Mouse (Mus musculus) midbrain, embryonic 14.5 days (tissue): ENCODE data around the gene Plod2. TPM values are rescaled to one million over a fixed set of nuclear protein-coding genes. Genes with fewer than 3 reads are reported as not detected.

Experiments used
- ATAC-seq: fragments of 200-750 bp; cut with Nextera tagmentation; 2 replicates; pipeline ENCODE4 v1.8.0; 2017; ENCODE audit warnings: moderate number of reproducible peaks, moderate library complexity; ENCODE audit not compliant: low FRiP score, low TSS enrichment
- DNase-seq: peaks from one replicate; pipeline ENCODE4 v3.0.0-alpha.2; 2015
- H3K27ac ChIP-seq: fragments of 300-500 bp; sonication (generic); replicated peaks from 2 replicates; pipeline ENCODE4 v1.5.1; 2014; ENCODE audit warnings: mild to moderate bottlenecking, low read depth, low read length, moderate library complexity
- H3K27me3 ChIP-seq: fragments of 300-500 bp; sonication (generic); 2 replicates; pipeline ENCODE4 v1.6.1; 2014; ENCODE audit warnings: low read length, control low read depth, mixed read lengths; ENCODE audit not compliant: control insufficient read depth, insufficient read depth
- H3K36me3 ChIP-seq: fragments of 300-500 bp; sonication (generic); 2 replicates; pipeline ENCODE4 v1.6.1; 2014; ENCODE audit warnings: low read length, control low read depth; ENCODE audit not compliant: control insufficient read depth, insufficient read depth
- H3K4me1 ChIP-seq: fragments of 300-500 bp; sonication (generic); 2 replicates; pipeline ENCODE4 v1.6.1; 2014; ENCODE audit warnings: mild to moderate bottlenecking, antibody characterized with exemption, low read length, control low read depth; ENCODE audit not compliant: control insufficient read depth, insufficient read depth
- H3K4me2 ChIP-seq: fragments of 300-500 bp; sonication (generic); 2 replicates; pipeline ENCODE4 v1.6.1; 2014; ENCODE audit warnings: mild to moderate bottlenecking, low read length, moderate library complexity
- H3K4me3 ChIP-seq: fragments of 300-500 bp; sonication (generic); replicated peaks from 2 replicates; pipeline ENCODE4 v1.5.1; 2014; ENCODE audit warnings: low read depth, low read length
- H3K9ac ChIP-seq: fragments of 300-500 bp; sonication (generic); replicated peaks from 2 replicates; pipeline ENCODE4 v1.6.1; 2014; ENCODE audit warnings: mild to moderate bottlenecking, low read length, moderate library complexity
- H3K9me3 ChIP-seq: fragments of 300-500 bp; sonication (generic); 2 replicates; pipeline ENCODE4 v1.6.1; 2016; ENCODE audit warnings: low read length, control low read depth, mixed read lengths; ENCODE audit not compliant: control insufficient read depth
- WGBS: fragments of 180-500 bp; shearing (Covaris S2); extraction: QIAGEN DNeasy Blood & Tissue Kit; methylation state at CpG from one replicate; pipeline ENCODE4 v1.1.7; 2014; 5-methylcytosine and 5-hydroxymethylcytosine counted together
- polyA plus RNA-seq: library from polyadenylated mRNA; unstranded; fragments of >200 nt; fragmentation: Nextera tagmentation; extraction: Ambion mirVana; gene quantifications from 2 replicates; pipeline ENCODE4 v1.2.1, GENCODE M21; 2014

Gene Plod2
- polyA plus RNA-seq, 1 experiment from 2014 or later: 13.1 TPM

GRCm38 (mm10) chr9:92588226-92588625 is 46.2 kb downstream of the Plod2 start:
- H3K9me3 ChIP-seq: no peaks in the 10 kb centered on the region
- H3K4me3 ChIP-seq: no peak overlapping the region
- DNase-seq (no peak), ATAC-seq (no peak)
- H3K9ac ChIP-seq: no peak overlapping the region
- H3K4me2 ChIP-seq: no peak overlapping the region
- H3K4me1 ChIP-seq: peaks cover 3% of the 10 kb centered on the region; the same call in 1 of the 2 replicates
- H3K27ac ChIP-seq: no peak overlapping the region
- WGBS: 97% methylated on average over 1 of the region's 1 CpGs
- no peaks in the 10 kb centered on the region for H3K27me3 ChIP-seq
- 0 out of 2 replicates have a peak, but pooled peaks cover 9% of the 10 kb centered on the region for H3K36me3 ChIP-seq

- H3K4me1 ChIP-seq: peaks cover 3% of the 10 kb centered on the region; the same call in 1 of the 2 replicates
- H3K4me3 ChIP-seq: no peak overlapping the region
- DNase-seq: no peak
- H3K9ac ChIP-seq: no peak overlapping the region
- no peak for ATAC-seq
- H3K36me3 ChIP-seq: 0 out of 2 replicates have a peak, but pooled peaks cover 9% of the 10 kb centered on the region
- no peak overlapping the region for H3K27ac ChIP-seq
- WGBS: 97% methylated on average over 5 of the region's 5 CpGs
- no peaks in the 10 kb centered on the region for H3K27me3 ChIP-seq
- no peak overlapping the region for H3K4me2 ChIP-seq
- no peaks in the 10 kb centered on the region for H3K9me3 ChIP-seq
These were observed 47.0 kb downstream of the Plod2 start for GRCm38 (mm10) chr9:92589021-92589420.

- no peak overlapping the region for H3K4me2 ChIP-seq
- H3K9ac ChIP-seq: no peak overlapping the region
- WGBS: 76% methylated on average over 5 of the region's 5 CpGs
- no peaks in the 10 kb centered on the region for H3K4me1 ChIP-seq
- no peak for DNase-seq
- no peak overlapping the region for H3K27ac ChIP-seq
- H3K27me3 ChIP-seq: no peaks in the 10 kb centered on the region
- no peaks in the 10 kb centered on the region for H3K9me3 ChIP-seq
- no peak for ATAC-seq
- peaks cover 9% of the 10 kb centered on the region; the same call in 1 of the 2 replicates for H3K36me3 ChIP-seq
- H3K4me3 ChIP-seq: no peak overlapping the region
These were observed 49.5 kb downstream of the Plod2 start for GRCm38 (mm10) chr9:92591482-92591881.

- WGBS: 95% methylated on average over 8 of the region's 8 CpGs
- no peak for ATAC-seq
- Histone ChIP-seq H3K27ac (no peak overlapping the region), H3K36me3 (no peaks in the 10 kb centered on the region; the same call in 1 of the 2 replicates), H3K4me3 (no peak overlapping the region), H3K4me2 (no peak overlapping the region), H3K4me1 (no peaks in the 10 kb centered on the region), H3K9ac (no peak overlapping the region), H3K27me3 (no peaks in the 10 kb centered on the region), H3K9me3 (no peaks in the 10 kb centered on the region)
- no peak for DNase-seq
These were observed 50.7 kb downstream of the Plod2 start for GRCm38 (mm10) chr9:92592757-92593156.

- no peaks in the 10 kb centered on the region for H3K27me3 ChIP-seq
- ATAC-seq (no peak), DNase-seq (no peak)
- no peak overlapping the region for H3K9ac ChIP-seq
- H3K36me3 ChIP-seq: no peaks in the 10 kb centered on the region; the same call in 1 of the 2 replicates
- H3K9me3 ChIP-seq: no peaks in the 10 kb centered on the region
- H3K27ac ChIP-seq: no peak overlapping the region
- no peak overlapping the region for H3K4me2 ChIP-seq
- no peaks in the 10 kb centered on the region for H3K4me1 ChIP-seq
- 78% methylated on average over 6 of the region's 6 CpGs for WGBS
- H3K4me3 ChIP-seq: no peak overlapping the region
These were observed 52.5 kb downstream of the Plod2 start for GRCm38 (mm10) chr9:92594491-92594890.

GRCm38 (mm10) chr9:92595296-92595695 is 53.3 kb downstream of the Plod2 start:
- DNase-seq (no peak), ATAC-seq (no peak)
- H3K4me2 ChIP-seq: no peak overlapping the region
- H3K27me3 ChIP-seq: no peaks in the 10 kb centered on the region
- H3K9ac ChIP-seq: no peak overlapping the region
- no peaks in the 10 kb centered on the region for H3K9me3 ChIP-seq
- no peaks in the 10 kb centered on the region; the same call in 1 of the 2 replicates for H3K36me3 ChIP-seq
- no peaks in the 10 kb centered on the region for H3K4me1 ChIP-seq
- no peak overlapping the region for H3K27ac ChIP-seq
- H3K4me3 ChIP-seq: no peak overlapping the region
- WGBS: 94% methylated on average over 4 of the region's 4 CpGs

- Histone ChIP-seq H3K4me2 (no peak overlapping the region), H3K9ac (no peak overlapping the region), H3K27me3 (no peaks in the 10 kb centered on the region), H3K4me3 (no peak overlapping the region), H3K4me1 (no peaks in the 10 kb centered on the region), H3K9me3 (no peaks in the 10 kb centered on the region), H3K27ac (no peak overlapping the region), H3K36me3 (no peaks in the 10 kb centered on the region; the same call in 1 of the 2 replicates)
- ATAC-seq (no peak), DNase-seq (no peak)
- WGBS: 94% methylated on average over 9 of the region's 9 CpGs
These were observed 55.0 kb downstream of the Plod2 start for GRCm38 (mm10) chr9:92596916-92597547.

GRCm38 (mm10) chr9:92597776-92598175 is 55.8 kb downstream of the Plod2 start:
- Histone ChIP-seq H3K4me1 (no peaks in the 10 kb centered on the region), H3K9ac (no peak overlapping the region), H3K4me3 (no peak overlapping the region), H3K4me2 (no peak overlapping the region), H3K36me3 (no peaks in the 10 kb centered on the region; the same call in 1 of the 2 replicates), H3K27ac (no peak overlapping the region), H3K9me3 (no peaks in the 10 kb centered on the region), H3K27me3 (no peaks in the 10 kb centered on the region)
- ATAC-seq (no peak), DNase-seq (no peak)
- WGBS: 81% methylated on average over 11 of the region's 11 CpGs

- no peak for ATAC-seq
- H3K4me2 ChIP-seq: no peak overlapping the region
- no peak for DNase-seq
- no peak overlapping the region for H3K4me3 ChIP-seq
- H3K9me3 ChIP-seq: no peaks in the 10 kb centered on the region
- 92% methylated on average over 15 of the region's 15 CpGs for WGBS
- H3K4me1 ChIP-seq: no peaks in the 10 kb centered on the region
- no peaks in the 10 kb centered on the region; the same call in 1 of the 2 replicates for H3K36me3 ChIP-seq
- no peak overlapping the region for H3K27ac ChIP-seq
- no peaks in the 10 kb centered on the region for H3K27me3 ChIP-seq
- H3K9ac ChIP-seq: no peak overlapping the region
These were observed 58.0 kb downstream of the Plod2 start for GRCm38 (mm10) chr9:92599940-92600538.
